Mouse (Mus musculus): ENCODE results near the gene Rnf8.

GRCm38 (mm10) chr17:29637895-29638294 lies 23.3 kb downstream of the Rnf8 start:
- TF ChIP-seq CTCF (IDR thresholded peaks at IDR 0.05; ENCODE audit: low read depth) (no peak), EP300 (IDR thresholded peaks at IDR 0.05; ENCODE audit: low read depth) (no peak)
